Mouse (Mus musculus) C2C12 (cell line): Measurements from ENCODE around the gene Vmn2r1. TPM values are rescaled to one million over a fixed set of nuclear protein-coding genes. Genes with fewer than 3 reads are reported as not detected.

Source experiments
- H3K27me3 ChIP-seq: one replicate; pipeline ENCODE4 v1.6.1; 2011; ENCODE audit not compliant: control insufficient read depth, insufficient read depth, insufficient read length
- H3K36me3 ChIP-seq: one replicate; pipeline ENCODE4 v1.6.1; 2011; ENCODE audit not compliant: control insufficient read depth, insufficient read depth
- H3K4me3 ChIP-seq: one replicate; pipeline ENCODE4 v1.5.1; 2011; ENCODE audit warnings: mild to moderate bottlenecking, control low read depth; ENCODE audit not compliant: poor library complexity, insufficient read depth, severe bottlenecking
- H3K79me2 ChIP-seq: one replicate; pipeline ENCODE4 v1.6.1; 2011; ENCODE audit not compliant: control insufficient read depth, insufficient read depth
- H3K79me3 ChIP-seq: one replicate; pipeline ENCODE4 v1.6.1; 2011; ENCODE audit warnings: low read depth, control low read depth
- H3ac ChIP-seq: one replicate; pipeline ENCODE3; 2011; ENCODE audit warnings: low read depth; ENCODE audit not compliant: control insufficient read depth, insufficient read length
- CEBPB ChIP-seq: IDR thresholded peaks from one replicate; pipeline ENCODE4 v1.6.1; 2011; ENCODE audit warnings: low read depth, mild to moderate bottlenecking, control low read depth, moderate library complexity
- CTCF ChIP-seq: IDR thresholded peaks from one replicate; pipeline ENCODE4 v1.5.1; 2011; ENCODE audit not compliant: control insufficient read depth, insufficient read depth, insufficient read length
- FOSL1 ChIP-seq: IDR thresholded peaks from one replicate; pipeline ENCODE4 v1.8.0; 2011; ENCODE audit warnings: mild to moderate bottlenecking, low read length; ENCODE audit not compliant: poor library complexity, insufficient read depth, severe bottlenecking
- MAX ChIP-seq: IDR thresholded peaks from one replicate; pipeline ENCODE4 v1.6.1; 2011; ENCODE audit warnings: mild to moderate bottlenecking, control low read depth
- MYOD1 ChIP-seq: IDR thresholded peaks from one replicate; pipeline ENCODE4 v1.6.1; 2011; ENCODE audit warnings: low read depth; ENCODE audit not compliant: control insufficient read depth, insufficient read length
- MYOG ChIP-seq: IDR thresholded peaks from one replicate; pipeline ENCODE4 v1.6.1; 2011; ENCODE audit not compliant: control insufficient read depth, insufficient read length; ENCODE audit errors: extremely low read depth
- USF1 ChIP-seq: IDR thresholded peaks from one replicate; pipeline ENCODE4 v1.6.1; 2011; ENCODE audit warnings: low read depth, mild to moderate bottlenecking, control low read depth, moderate library complexity
- long read RNA-seq, 2 experiments: library from polyadenylated mRNA; unstranded; transcript quantifications; one replicate each; pipeline ENCODE4 v2.0.0; 2019 to 2020
- polyA plus RNA-seq: library from polyadenylated mRNA; unstranded; fragments of >200 nt; fragmentation: generic; extraction: Trizol; gene quantifications from one replicate; pipeline ENCODE4 v1.2.1, GENCODE M21; 2012; ENCODE audit warnings: missing spikeins

Vmn2r1 gene
- not detected for polyA plus RNA-seq
- long read RNA-seq, experiment 1 = 0 reads
- long read RNA-seq, experiment 2 = 0 reads

- Histone ChIP-seq H3K79me2 (no peaks in the 10 kb centered on the region), H3ac (no peak within 1 kb of the TSS), H3K79me3 (no peaks in the 10 kb centered on the region), H3K36me3 (no peaks in the 10 kb centered on the region), H3K27me3 (no peaks in the 10 kb centered on the region), H3K4me3 (no peak within 1 kb of the TSS)
- no peak for TF ChIP-seq MYOG
- TF ChIP-seq CTCF = no peak
- TF ChIP-seq USF1 = no peak
- TF ChIP-seq MYOD1 = no peak
- no peak for TF ChIP-seq FOSL1
- no peak for TF ChIP-seq CEBPB
Measured at GRCm38 (mm10) chr3:64081247-64081646, at the start of gene Vmn2r1. Gene Vmn2r1 (plus strand): TSS chr3:64081547.

GRCm38 (mm10) chr3:64038136-64038841 is 43.1 kb upstream of the Vmn2r1 start:
- no peaks in the 10 kb centered on the region for H3K79me2 ChIP-seq
- TF ChIP-seq MYOG (no peak), MYOD1 (no peak), USF1 (no peak), MAX (no peak), CEBPB (no peak), CTCF (no peak), FOSL1 (no peak)
- H3K36me3 ChIP-seq = no peaks in the 10 kb centered on the region
- no peak overlapping the region for H3ac ChIP-seq
- H3K79me3 ChIP-seq = no peaks in the 10 kb centered on the region
- H3K27me3 ChIP-seq = no peaks in the 10 kb centered on the region
- H3K4me3 ChIP-seq = no peak overlapping the region

GRCm38 (mm10) chr3:64039818-64040784 is 41.2 kb upstream of the Vmn2r1 start:
- Histone ChIP-seq H3K79me2 (no peaks in the 10 kb centered on the region), H3K27me3 (no peaks in the 10 kb centered on the region), H3K4me3 (no peak overlapping the region), H3K79me3 (no peaks in the 10 kb centered on the region), H3ac (no peak overlapping the region), H3K36me3 (no peaks in the 10 kb centered on the region)
- TF ChIP-seq MYOD1 = no peak
- TF ChIP-seq MYOG = no peak
- TF ChIP-seq CTCF = peak; percentile 46
- TF ChIP-seq CEBPB = no peak

GRCm38 (mm10) chr3:64112707-64113106 is 31.4 kb downstream of the Vmn2r1 start:
- Histone ChIP-seq H3K27me3 (no peaks in the 10 kb centered on the region), H3ac (no peak overlapping the region), H3K79me3 (no peaks in the 10 kb centered on the region), H3K79me2 (no peaks in the 10 kb centered on the region), H3K4me3 (no peak overlapping the region), H3K36me3 (no peaks in the 10 kb centered on the region)
- no peak for TF ChIP-seq MYOG
- no peak for TF ChIP-seq FOSL1
- no peak for TF ChIP-seq CTCF
- no peak for TF ChIP-seq CEBPB
- TF ChIP-seq USF1 = no peak
- no peak for TF ChIP-seq MYOD1
- TF ChIP-seq MAX = no peak

- Histone ChIP-seq H3K4me3 (no peak overlapping the region), H3K79me2 (no peaks in the 10 kb centered on the region), H3ac (no peak overlapping the region), H3K27me3 (no peaks in the 10 kb centered on the region), H3K36me3 (no peaks in the 10 kb centered on the region), H3K79me3 (no peaks in the 10 kb centered on the region)
- TF ChIP-seq FOSL1 = no peak
- no peak for TF ChIP-seq MAX
- TF ChIP-seq USF1 = no peak
- TF ChIP-seq CTCF = no peak
- TF ChIP-seq MYOG = no peak
- no peak for TF ChIP-seq CEBPB
- no peak for TF ChIP-seq MYOD1
Measured at GRCm38 (mm10) chr3:64113352-64114046, 32.2 kb downstream of the Vmn2r1 start.
